Mouse (Mus musculus) kidney, adult 10 weeks (tissue): ENCODE data around the gene Olfr1449. TPM values are rescaled to one million over a fixed set of nuclear protein-coding genes. Genes with fewer than 3 reads are reported as not detected.

Experiments used
- polyA plus RNA-seq: library from polyadenylated mRNA; stranded (reverse); fragments of 350-450 nt; fragmentation: Illumina TruSeq; extraction: RNeasy Lipid Tissue Mini Kit (QIAGEN cat#74804); gene quantifications from one replicate; pipeline ENCODE4 v1.2.3, GENCODE M21; 2014; ENCODE audit warnings: low read depth, low replicate concordance

Gene Olfr1449
- polyA plus RNA-seq, result not detected

DNA sequence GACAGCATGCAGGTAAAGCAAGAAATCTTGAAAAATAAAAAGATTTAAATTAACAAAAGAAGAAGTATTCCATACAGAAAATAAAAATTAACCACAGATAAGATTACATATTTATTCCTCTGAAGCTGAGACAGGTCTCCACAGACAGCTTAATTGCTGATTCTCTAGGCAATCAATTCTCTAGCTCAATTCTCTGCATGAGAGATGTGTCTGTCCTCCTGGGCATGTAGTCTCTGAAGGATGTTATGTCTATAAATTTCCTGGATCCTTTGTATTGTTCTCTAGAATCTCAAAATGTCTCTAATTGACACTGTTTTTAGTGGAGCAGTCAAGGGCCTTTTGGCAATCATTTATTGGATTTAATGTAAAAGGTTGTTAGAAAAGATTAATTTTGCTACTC, at the start of gene Olfr1449:
TSS of gene Olfr1449 (plus strand) at position 301 of the 400 bp plus-strand sequence.

DNA sequence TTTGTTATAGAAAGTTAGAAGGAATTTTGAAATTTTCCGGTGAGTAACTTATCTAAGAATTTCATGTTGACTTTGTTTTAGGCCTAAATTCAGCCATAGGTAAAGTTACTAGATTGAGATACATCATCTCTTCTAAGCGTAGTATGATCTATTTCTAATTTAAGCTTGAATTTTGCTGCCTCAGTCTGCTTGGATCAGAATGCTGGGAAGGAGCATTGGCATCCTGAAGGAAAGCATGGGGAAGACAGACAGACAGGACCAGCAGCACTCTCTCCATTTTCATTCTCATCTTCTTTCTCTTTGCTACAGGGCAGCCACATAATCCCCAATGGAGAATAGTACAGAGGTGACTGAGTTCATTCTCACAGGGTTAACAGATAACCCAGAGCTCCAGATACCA, 47.1 kb upstream of the Olfr1449 start, which contains the start of gene Olfr1445:
TSS of gene Olfr1445 (plus strand) at position 301 of the 400 bp plus-strand sequence.

DNA sequence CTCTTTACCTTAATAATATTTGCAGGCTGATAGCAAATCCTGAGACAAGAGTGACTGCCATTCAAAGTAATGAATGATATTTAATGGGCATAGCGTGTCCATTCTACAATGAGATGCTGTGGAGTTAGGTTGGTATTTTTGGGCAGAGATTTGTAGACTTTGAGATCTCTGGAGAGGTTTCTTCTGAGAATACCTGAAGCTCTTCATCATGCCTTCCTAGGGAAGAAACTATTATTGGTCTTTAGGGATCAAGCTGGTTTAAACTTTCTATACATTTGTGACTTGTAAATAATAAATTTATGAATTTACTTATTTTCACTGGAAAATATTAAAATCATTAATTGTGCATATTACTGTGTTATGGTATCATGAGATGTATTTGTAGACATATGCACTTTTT, 37.2 kb upstream of the Olfr1449 start, which contains the start of gene Olfr1446:
TSS of gene Olfr1446 (minus strand) at position 101 of the 400 bp plus-strand sequence.

DNA sequence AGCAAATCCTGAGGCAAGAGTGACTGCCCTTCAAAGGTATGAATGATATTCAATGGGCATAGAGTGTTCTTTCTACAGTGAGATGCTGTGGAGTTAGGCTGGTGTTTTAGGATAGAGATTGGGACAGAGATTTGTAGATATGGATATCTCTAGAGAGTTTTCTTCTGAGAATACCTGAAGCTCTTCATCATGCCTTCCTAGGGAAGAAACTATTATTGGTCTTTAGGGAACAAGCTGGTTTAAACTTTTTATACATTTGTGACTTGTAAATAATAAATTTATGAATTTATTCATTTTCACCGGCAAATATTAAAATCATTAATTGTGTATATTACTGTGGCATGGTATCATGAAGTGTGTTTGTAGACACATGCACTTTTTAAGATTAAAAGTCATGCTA, 27.0 kb upstream of the Olfr1449 start, which contains the start of gene Olfr1447:
TSS of gene Olfr1447 (minus strand) at position 101 of the 400 bp plus-strand sequence.

DNA sequence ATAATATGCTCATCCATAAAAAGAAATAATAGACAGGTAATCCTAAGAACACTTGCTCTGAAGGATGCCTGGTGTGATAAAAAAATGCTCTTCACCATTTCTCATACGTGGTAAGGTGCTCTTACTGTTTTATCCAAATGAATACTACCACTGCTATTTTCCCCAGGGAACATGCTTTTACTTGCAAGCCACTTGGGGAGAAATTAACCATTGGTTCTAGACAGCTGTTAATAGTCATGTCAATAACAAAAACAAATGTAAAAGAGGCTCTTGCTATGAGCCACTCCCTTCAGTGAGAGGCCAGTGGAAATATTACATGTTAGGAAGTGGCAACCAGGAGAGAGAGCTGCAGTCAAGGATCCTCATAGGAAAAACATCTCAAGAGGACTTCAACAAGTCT, 6.3 kb upstream of the Olfr1449 start, which contains the start of gene Olfr1448:
TSS of gene Olfr1448 (minus strand) at position 101 of the 400 bp plus-strand sequence.

GRCm38 (mm10) chr19:12949958-12950357, 19.3 kb downstream of the Olfr1449 start, which contains the start of gene Olfr1450:
Gene Olfr1450 (plus strand): TSS chr19:12950258.

Other genes with a start within 250 kb of the Olfr1449 start
- gene Keg1, start 235.1 kb upstream of the Olfr1449 start, polyA plus RNA-seq, result 3,688 TPM
- 3.8 TPM for gene Cntf, start 165.2 kb upstream of the Olfr1449 start, polyA plus RNA-seq
- 134 TPM for gene Zfp91, start 134.7 kb upstream of the Olfr1449 start, polyA plus RNA-seq
- 1.3 TPM for gene Lpxn, start 134.6 kb upstream of the Olfr1449 start, polyA plus RNA-seq
- not detected for gene Gm5244, start 84.2 kb upstream of the Olfr1449 start, polyA plus RNA-seq
- not detected for gene Olfr1444, start 73.6 kb upstream of the Olfr1449 start, polyA plus RNA-seq
- gene Olfr1445, start 47.0 kb upstream of the Olfr1449 start, polyA plus RNA-seq, result not detected
- gene Olfr1446, start 37.3 kb upstream of the Olfr1449 start, polyA plus RNA-seq, result not detected
- not detected for gene Olfr1447, start 27.1 kb upstream of the Olfr1449 start, polyA plus RNA-seq
- gene Olfr1448, start 6.4 kb upstream of the Olfr1449 start, polyA plus RNA-seq, result not detected
- not detected for gene Olfr1450, start 19.4 kb downstream of the Olfr1449 start, polyA plus RNA-seq
- gene Olfr1451, start 64.2 kb downstream of the Olfr1449 start, polyA plus RNA-seq, result not detected
- not detected for gene Olfr1453, start 97.5 kb downstream of the Olfr1449 start, polyA plus RNA-seq
- not detected for gene Olfr1454, start 129.8 kb downstream of the Olfr1449 start, polyA plus RNA-seq
- gene Olfr1457, start 167.1 kb downstream of the Olfr1449 start, polyA plus RNA-seq, result not detected
- gene Olfr1458, start 175.9 kb downstream of the Olfr1449 start, polyA plus RNA-seq, result not detected
- not detected for gene Olfr1459, start 218.7 kb downstream of the Olfr1449 start, polyA plus RNA-seq
- gene Olfr1461, start 232.2 kb downstream of the Olfr1449 start, polyA plus RNA-seq, result not detected